Mouse (Mus musculus) liver, embryonic 16.5 days (tissue): ENCODE results near the gene Ntrk2. TPM values are rescaled to one million over a fixed set of nuclear protein-coding genes. Genes with fewer than 3 reads are reported as not detected.

Experiments
- ATAC-seq: fragments of 200-750 bp; cut with Nextera tagmentation; 2 replicates; pipeline ENCODE4 v1.8.0; 2017; ENCODE audit warnings: low read depth, mild to moderate bottlenecking, moderate number of reproducible peaks, moderate library complexity
- H3K27ac ChIP-seq: fragments of 300-500 bp; sonication (generic); 2 replicates; pipeline ENCODE4 v1.5.1; 2014; ENCODE audit warnings: mild to moderate bottlenecking, low read length
- H3K27me3 ChIP-seq: fragments of 300-500 bp; sonication (generic); 2 replicates; pipeline ENCODE4 v1.6.1; 2014; ENCODE audit warnings: low read depth, low read length, mixed read lengths; ENCODE audit not compliant: control insufficient read depth, insufficient read depth
- H3K36me3 ChIP-seq: fragments of 300-500 bp; sonication (generic); 2 replicates; pipeline ENCODE4 v1.6.1; 2014; ENCODE audit warnings: mild to moderate bottlenecking; ENCODE audit not compliant: control insufficient read depth, insufficient read depth
- H3K4me1 ChIP-seq: fragments of 300-500 bp; sonication (generic); 2 replicates; pipeline ENCODE4 v1.6.1; 2014; ENCODE audit warnings: low read depth, low read length, mixed read lengths; ENCODE audit not compliant: control insufficient read depth
- H3K4me2 ChIP-seq: fragments of 300-500 bp; sonication (generic); 2 replicates; pipeline ENCODE4 v1.6.1; 2014; ENCODE audit warnings: low read depth, low read length, mixed read lengths
- H3K4me3 ChIP-seq: fragments of 300-500 bp; sonication (generic); 2 replicates; pipeline ENCODE4 v1.5.1; 2014; ENCODE audit warnings: low read depth, mild to moderate bottlenecking, low read length
- H3K9ac ChIP-seq: fragments of 300-500 bp; sonication (generic); 2 replicates; pipeline ENCODE4 v1.6.1; 2014; ENCODE audit warnings: low read depth, low read length
- H3K9me3 ChIP-seq: fragments of 300-500 bp; sonication (generic); replicated peaks from 2 replicates; pipeline ENCODE4 v1.6.1; 2016; ENCODE audit warnings: low read length; ENCODE audit not compliant: control insufficient read depth
- WGBS: fragments of 180-500 bp; shearing (Covaris S2); extraction: QIAGEN DNeasy Blood & Tissue Kit; methylation state at CpG from one replicate; pipeline ENCODE4 v1.1.7; 2014; ENCODE audit not compliant: insufficient replicate concordance; 5-methylcytosine and 5-hydroxymethylcytosine counted together
- polyA plus RNA-seq: library from polyadenylated mRNA; unstranded; fragments of >200 nt; fragmentation: Nextera tagmentation; extraction: Ambion mirVana; gene quantifications from 2 replicates; pipeline ENCODE4 v1.2.1, GENCODE M21; 2015

Ntrk2 gene
- polyA plus RNA-seq, 1 experiment from 2014 or later: 0.14 TPM

DNA sequence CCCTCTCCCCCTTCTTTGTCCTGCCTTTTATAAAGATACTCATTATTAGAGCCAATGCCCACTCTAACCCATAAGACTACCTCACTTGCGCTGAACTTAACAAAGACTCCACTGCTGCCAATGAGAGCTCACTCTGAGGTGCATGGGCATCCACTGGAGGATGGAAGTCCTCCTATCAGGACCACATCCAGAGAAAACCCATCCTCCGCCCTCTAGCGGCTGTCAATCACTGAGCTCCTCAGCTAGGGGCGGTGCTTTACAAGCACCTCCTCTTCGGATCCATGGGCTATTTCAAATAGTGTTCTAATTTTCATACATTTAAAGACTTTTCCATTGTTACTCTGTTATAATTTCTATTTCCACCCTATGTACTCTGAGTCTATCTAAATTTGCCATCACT lies 210.8 kb downstream of the Ntrk2 start:
- ATAC-seq: no peak
- Histone ChIP-seq H3K36me3 (no peaks in the 10 kb centered on the region), H3K27me3 (no peaks in the 10 kb centered on the region), H3K4me1 (no peaks in the 10 kb centered on the region), H3K9ac (no peak overlapping the region), H3K27ac (no peak overlapping the region), H3K9me3 (no peaks in the 10 kb centered on the region), H3K4me2 (no peak overlapping the region), H3K4me3 (no peak overlapping the region)
- 49% methylated on average over 5 of the region's 5 CpGs for WGBS

DNA sequence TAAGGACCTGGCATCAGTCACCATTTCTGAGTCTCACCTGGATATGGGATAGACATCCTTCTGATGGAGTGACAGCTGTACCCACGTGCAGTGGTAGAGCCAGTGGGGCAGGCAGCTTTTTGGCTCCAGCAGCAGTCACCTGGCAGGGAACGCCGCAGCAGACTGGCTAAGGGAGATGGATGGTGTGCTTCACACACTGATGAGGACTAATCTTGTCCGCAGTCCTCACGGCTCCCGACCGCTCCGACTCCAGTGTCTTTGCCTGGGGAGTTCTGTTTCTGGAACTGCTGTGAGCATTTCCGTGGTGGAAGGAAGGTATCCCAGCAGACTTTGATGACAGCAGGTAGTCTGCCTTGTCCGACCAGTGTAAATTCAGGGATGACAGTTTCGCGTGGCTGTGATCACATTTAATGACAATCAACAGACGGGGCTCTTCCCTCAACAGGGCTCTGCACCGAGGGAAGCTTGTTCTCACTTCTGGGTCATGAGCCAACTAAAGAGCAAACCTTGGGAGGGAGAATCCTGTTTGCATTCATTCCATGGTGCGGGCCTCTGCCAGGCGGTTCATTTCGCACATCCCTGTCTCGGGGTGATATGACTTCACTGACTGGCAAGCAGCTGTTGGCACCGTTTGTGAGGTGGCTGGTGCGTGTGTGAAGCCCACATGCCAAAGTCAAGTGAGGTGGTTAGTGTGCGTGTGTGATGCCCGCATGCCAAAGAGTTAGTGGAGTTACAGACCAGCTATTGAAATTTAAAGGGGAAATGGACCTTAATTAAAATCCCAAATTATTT lies 216.1 kb downstream of the Ntrk2 start:
- H3K4me1 ChIP-seq: no peaks in the 10 kb centered on the region
- H3K9ac ChIP-seq: no peak overlapping the region
- WGBS: 73% methylated on average over 22 of the region's 22 CpGs
- no peak overlapping the region for H3K27ac ChIP-seq
- no peaks in the 10 kb centered on the region for H3K36me3 ChIP-seq
- H3K4me3 ChIP-seq: no peak overlapping the region
- no peaks in the 10 kb centered on the region for H3K27me3 ChIP-seq
- H3K9me3 ChIP-seq: no peaks in the 10 kb centered on the region; the same call in 1 of the 2 replicates
- H3K4me2 ChIP-seq: no peak overlapping the region
- ATAC-seq: no peak

DNA sequence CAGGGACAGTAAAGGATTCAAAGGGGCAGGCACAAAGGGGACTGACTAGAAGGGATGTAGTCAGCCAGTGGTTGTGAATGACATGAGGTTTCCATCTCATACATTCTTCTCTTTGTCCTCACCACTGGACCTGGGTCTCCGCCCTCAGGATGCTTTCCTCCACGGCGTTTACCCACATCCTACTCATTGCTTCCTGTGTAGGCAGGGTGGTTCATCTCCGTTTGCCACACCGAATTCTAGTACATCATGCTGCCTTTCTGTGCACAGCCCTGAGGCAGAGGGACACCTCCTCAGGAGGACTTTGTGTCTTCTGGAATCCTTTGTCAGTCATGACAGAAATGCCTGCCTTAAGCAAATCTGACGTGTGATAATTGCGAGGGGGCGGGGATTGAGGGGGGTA lies 219.3 kb downstream of the Ntrk2 start:
- WGBS: 40% methylated on average over 8 of the region's 8 CpGs

DNA sequence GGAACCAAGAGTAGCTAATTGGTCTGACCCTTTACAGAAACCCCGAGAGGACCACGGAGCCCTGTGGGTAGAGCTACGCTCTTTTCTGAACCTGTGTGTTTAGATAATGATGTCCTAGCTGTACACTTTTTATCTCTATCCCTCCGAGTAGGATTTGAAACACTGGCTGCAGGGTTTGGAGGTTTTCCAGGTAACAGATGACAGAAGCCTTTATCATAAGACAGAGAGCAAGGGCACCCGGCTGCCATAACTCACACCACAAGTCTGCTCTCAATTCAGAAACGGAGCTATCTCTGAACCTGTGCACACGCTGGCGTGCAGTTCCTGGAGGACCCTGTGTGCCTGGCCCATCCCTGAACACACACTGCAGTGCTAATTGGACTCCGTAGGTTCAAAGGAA lies 221.1 kb downstream of the Ntrk2 start:
- WGBS: 57% methylated on average over 9 of the region's 9 CpGs

More for the DNA sequence above, 219.3 kb downstream of the Ntrk2 start:
- no peaks in the 10 kb centered on the region for H3K27me3 ChIP-seq
- no peak overlapping the region for H3K9ac ChIP-seq
- no peak overlapping the region for H3K4me2 ChIP-seq
- no peak overlapping the region for H3K4me3 ChIP-seq
- no peak for ATAC-seq
- no peaks in the 10 kb centered on the region for H3K36me3 ChIP-seq
- no peaks in the 10 kb centered on the region for H3K4me1 ChIP-seq
- no peaks in the 10 kb centered on the region; the same call in 1 of the 2 replicates for H3K9me3 ChIP-seq
- no peak overlapping the region for H3K27ac ChIP-seq

DNA sequence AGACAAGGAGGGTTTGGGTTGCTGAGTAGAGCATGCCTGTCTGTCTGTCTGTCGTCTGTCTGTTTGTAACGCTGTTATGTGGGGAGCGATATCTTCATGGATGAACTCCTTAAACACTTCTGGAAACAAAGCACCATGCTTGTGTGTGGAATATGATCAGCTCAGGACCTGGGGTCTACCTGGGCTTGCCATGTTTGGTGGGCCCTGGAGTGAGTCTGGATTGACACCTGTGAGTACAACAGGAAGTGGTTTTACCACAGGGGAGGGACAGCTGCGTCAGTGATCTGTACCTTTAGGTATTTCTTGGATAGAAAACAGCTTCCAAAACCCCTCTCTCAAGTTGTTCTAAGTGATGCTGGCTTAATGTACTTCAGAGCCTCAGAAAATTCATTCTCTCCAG lies 222.2 kb downstream of the Ntrk2 start:
- Histone ChIP-seq H3K4me1 (no peaks in the 10 kb centered on the region), H3K9me3 (no peaks in the 10 kb centered on the region), H3K36me3 (no peaks in the 10 kb centered on the region), H3K27me3 (no peaks in the 10 kb centered on the region), H3K9ac (no peak overlapping the region), H3K27ac (no peak overlapping the region), H3K4me2 (no peak overlapping the region), H3K4me3 (no peak overlapping the region)
- ATAC-seq: no peak
- 66% methylated on average over 4 of the region's 4 CpGs for WGBS

More for the DNA sequence above, 221.1 kb downstream of the Ntrk2 start:
- Histone ChIP-seq H3K4me1 (no peaks in the 10 kb centered on the region), H3K4me3 (no peak overlapping the region), H3K27me3 (no peaks in the 10 kb centered on the region), H3K36me3 (no peaks in the 10 kb centered on the region), H3K4me2 (no peak overlapping the region), H3K27ac (no peak overlapping the region), H3K9me3 (no peaks in the 10 kb centered on the region; the same call in 1 of the 2 replicates), H3K9ac (no peak overlapping the region)
- ATAC-seq: no peak

DNA sequence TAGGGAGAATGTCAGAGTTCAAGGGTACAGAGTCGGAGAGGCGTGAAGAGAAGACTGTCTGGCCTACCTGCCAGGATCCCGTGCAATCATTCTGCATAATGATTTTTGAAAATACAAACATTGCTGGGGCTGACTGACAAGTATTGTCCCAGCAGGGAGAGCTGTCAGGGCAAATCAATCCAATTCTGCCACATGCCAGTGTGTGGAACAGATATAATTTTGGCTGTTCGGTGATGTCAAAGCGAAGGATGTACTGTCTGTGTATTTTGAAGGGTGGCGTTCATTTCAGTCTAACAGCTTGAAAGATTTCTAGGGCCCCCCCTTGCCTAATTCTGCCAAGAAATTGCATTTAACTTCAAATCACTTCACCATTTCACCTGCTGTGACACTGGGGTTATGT lies 224.2 kb downstream of the Ntrk2 start:
- no peak overlapping the region for H3K4me3 ChIP-seq
- no peaks in the 10 kb centered on the region for H3K36me3 ChIP-seq
- H3K9me3 ChIP-seq: no peaks in the 10 kb centered on the region
- 69% methylated on average over 6 of the region's 6 CpGs for WGBS
- no peaks in the 10 kb centered on the region for H3K4me1 ChIP-seq
- no peaks in the 10 kb centered on the region for H3K27me3 ChIP-seq
- H3K4me2 ChIP-seq: no peak overlapping the region
- ATAC-seq: no peak
- no peak overlapping the region for H3K9ac ChIP-seq
- H3K27ac ChIP-seq: no peak overlapping the region

DNA sequence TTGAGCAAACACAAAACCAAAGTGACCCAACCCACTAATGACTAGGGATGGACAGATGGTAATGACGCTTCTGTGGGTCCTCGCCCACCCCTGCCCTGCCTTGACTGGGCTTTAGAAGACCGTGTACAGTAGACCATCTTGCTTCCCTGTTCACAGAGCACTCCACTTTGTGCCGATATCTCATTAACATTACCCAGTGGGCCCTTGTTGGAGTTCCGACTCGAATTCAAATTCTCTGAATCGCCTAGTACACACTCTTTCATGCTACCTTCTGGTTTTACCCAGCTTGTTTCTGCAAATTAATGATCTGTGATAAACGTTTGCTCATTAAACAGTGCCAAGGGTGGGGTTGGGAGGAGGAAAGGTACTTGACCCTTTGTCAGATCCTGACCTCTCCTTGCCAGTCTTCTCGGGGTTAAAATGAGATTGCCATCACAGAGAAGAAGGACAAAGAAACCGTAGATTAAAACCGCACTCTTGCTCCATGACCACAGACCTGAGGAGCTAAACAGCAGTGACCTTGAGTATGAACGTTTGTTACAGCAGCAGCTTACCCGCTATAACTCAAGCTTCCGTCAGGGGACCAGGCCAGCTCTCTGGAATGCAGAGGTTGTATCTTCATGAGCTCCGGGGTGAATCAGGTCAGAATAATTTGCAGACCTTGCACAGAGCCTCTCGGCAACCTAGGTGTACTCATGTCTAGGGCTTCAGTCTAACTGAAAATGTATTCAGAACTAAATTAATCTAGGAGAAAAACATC lies 234.0 kb downstream of the Ntrk2 start:
- no peak for ATAC-seq
- H3K4me3 ChIP-seq: no peak overlapping the region
- H3K9ac ChIP-seq: no peak overlapping the region
- no peaks in the 10 kb centered on the region for H3K4me1 ChIP-seq
- H3K4me2 ChIP-seq: no peak overlapping the region
- H3K27ac ChIP-seq: no peak overlapping the region
- no peaks in the 10 kb centered on the region for H3K27me3 ChIP-seq
- WGBS: 64% methylated on average over 16 of the region's 16 CpGs
- no peaks in the 10 kb centered on the region for H3K36me3 ChIP-seq
- no peaks in the 10 kb centered on the region; the same call in 1 of the 2 replicates for H3K9me3 ChIP-seq

DNA sequence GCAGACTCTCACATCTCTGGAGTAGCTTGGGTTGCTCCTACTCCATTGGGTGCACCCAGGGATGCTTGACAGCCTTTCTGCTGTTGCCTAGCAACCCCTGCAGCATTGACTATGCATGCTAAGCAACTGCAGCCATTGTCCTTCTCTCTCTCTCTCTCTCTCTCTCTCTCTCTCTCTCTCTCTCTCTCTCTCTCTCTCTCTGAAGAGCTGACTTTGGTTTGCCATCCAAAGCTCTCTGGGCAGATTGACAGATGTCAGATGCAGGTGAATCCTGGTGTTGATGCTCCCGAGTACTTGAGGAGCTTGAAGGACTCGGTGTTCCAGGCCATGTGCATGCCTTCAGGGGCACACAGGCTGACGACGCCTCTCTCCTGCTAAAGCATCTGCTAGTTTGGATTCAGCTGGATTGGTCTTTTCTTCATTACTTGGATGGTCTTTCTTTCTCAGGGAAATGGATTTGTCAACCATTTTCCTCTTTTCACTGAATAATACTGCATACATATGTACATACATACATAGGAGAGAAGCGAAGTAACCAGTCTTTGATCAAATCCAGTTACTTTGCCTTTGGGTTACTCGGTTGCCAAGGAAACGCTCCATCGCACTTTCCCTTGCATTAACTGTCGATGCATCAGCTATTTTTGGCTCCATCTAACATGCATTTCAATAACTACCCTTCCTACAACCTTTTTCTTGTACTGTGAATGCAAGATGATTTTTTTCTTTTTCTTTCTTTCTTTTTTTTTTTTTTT lies 234.8 kb downstream of the Ntrk2 start:
- no peaks in the 10 kb centered on the region for H3K4me1 ChIP-seq
- no peak for ATAC-seq
- no peak overlapping the region for H3K4me3 ChIP-seq
- H3K9me3 ChIP-seq: no peaks in the 10 kb centered on the region; the same call in 1 of the 2 replicates
- H3K9ac ChIP-seq: no peak overlapping the region
- no peaks in the 10 kb centered on the region for H3K36me3 ChIP-seq
- no peaks in the 10 kb centered on the region for H3K27me3 ChIP-seq
- WGBS: 63% methylated on average over 9 of the region's 9 CpGs
- H3K4me2 ChIP-seq: no peak overlapping the region
- no peak overlapping the region for H3K27ac ChIP-seq
